Mouse (Mus musculus): Measurements from ENCODE around the gene Rnf181. TPM values are rescaled to one million over a fixed set of nuclear protein-coding genes. Genes with fewer than 3 reads are reported as not detected.

Rnf181 gene
- 103 and 106 TPM in 2 replicates for polyA plus RNA-seq (2014; fragmentation: Nextera tagmentation; extraction: Ambion mirVana)

- ATAC-seq (ENCODE audit: low FRiP score, low TSS enrichment) = no peak
- H3K4me2 ChIP-seq (replicated peaks; ENCODE audit: low read depth, low read length) = no peak within 1 kb of the TSS
- 72% methylated on average over 4 of the region's 4 CpGs for WGBS
- H3K9me3 ChIP-seq (ENCODE audit: control insufficient read depth, low read length) = no peaks in the 10 kb centered on the region
- H3K27me3 ChIP-seq (ENCODE audit: control insufficient read depth, insufficient read depth, low read length) = no peaks in the 10 kb centered on the region
- H3K36me3 ChIP-seq (ENCODE audit: control insufficient read depth, insufficient read depth, low read length) = no peaks in the 10 kb centered on the region
- H3K4me3 ChIP-seq (ENCODE audit: low read length) = no peak within 1 kb of the TSS
- H3K27ac ChIP-seq (ENCODE audit: low read depth, low read length) = no peak within 1 kb of the TSS
- H3K9ac ChIP-seq (ENCODE audit: low read depth, low read length) = no peak within 1 kb of the TSS
- 0 out of 2 replicates have a peak, but pooled peaks cover 4% of the 10 kb centered on the region for H3K4me1 ChIP-seq (ENCODE audit: control insufficient read depth, insufficient read depth, low read length)
These were observed at the start of gene Rnf181 for GRCm38 (mm10) chr6:72366844-72367443. TSS of gene Rnf181 (minus strand) at chr6:72366956.

GRCm38 (mm10) chr6:72415964-72416772, 49.4 kb upstream of the Rnf181 start:
- H3K4me3 ChIP-seq (ENCODE audit: low read length) = no peak overlapping the region
- WGBS = 82% methylated on average over 7 of the region's 7 CpGs

GRCm38 (mm10) chr6:72415181-72415580, 48.4 kb upstream of the Rnf181 start:
- no peak for ATAC-seq (ENCODE audit: low FRiP score, low TSS enrichment)
- Histone ChIP-seq H3K27ac (ENCODE audit: low read depth, low read length) (no peak overlapping the region), H3K9me3 (ENCODE audit: control insufficient read depth, low read length) (no peaks in the 10 kb centered on the region), H3K36me3 (ENCODE audit: control insufficient read depth, insufficient read depth, low read length) (peaks cover 22% of the 10 kb centered on the region), H3K4me3 (ENCODE audit: low read length) (peak overlapping the region; percentile 66), H3K4me1 (ENCODE audit: control insufficient read depth, insufficient read depth, low read length) (peaks cover 9% of the 10 kb centered on the region), H3K9ac (ENCODE audit: low read depth, low read length) (peak overlapping the region; percentile 78), H3K27me3 (ENCODE audit: control insufficient read depth, insufficient read depth, low read length) (no peaks in the 10 kb centered on the region), H3K4me2 (replicated peaks; ENCODE audit: low read depth, low read length) (peak overlapping the region; percentile 81)
- 86% methylated on average over 5 of the region's 5 CpGs for WGBS

More at GRCm38 (mm10) chr6:72415964-72416772, 49.4 kb upstream of the Rnf181 start:
- H3K4me2 ChIP-seq (replicated peaks; ENCODE audit: low read depth, low read length) = no peak overlapping the region
- no peak overlapping the region for H3K9ac ChIP-seq (ENCODE audit: low read depth, low read length)
- no peak for ATAC-seq (ENCODE audit: low FRiP score, low TSS enrichment)
- H3K36me3 ChIP-seq (ENCODE audit: control insufficient read depth, insufficient read depth, low read length) = peaks cover 30% of the 10 kb centered on the region
- H3K4me1 ChIP-seq (ENCODE audit: control insufficient read depth, insufficient read depth, low read length) = peaks cover 9% of the 10 kb centered on the region
- no peak overlapping the region for H3K27ac ChIP-seq (ENCODE audit: low read depth, low read length)
- no peaks in the 10 kb centered on the region for H3K9me3 ChIP-seq (ENCODE audit: control insufficient read depth, low read length)
- no peaks in the 10 kb centered on the region for H3K27me3 ChIP-seq (ENCODE audit: control insufficient read depth, insufficient read depth, low read length)

GRCm38 (mm10) chr6:72414076-72414756, 47.5 kb upstream of the Rnf181 start, which contains the start of gene Ggcx:
TSS of gene Ggcx (plus strand) at chr6:72414308.
- no peaks in the 10 kb centered on the region for H3K27me3 ChIP-seq (ENCODE audit: control insufficient read depth, insufficient read depth, low read length)
- peak within 1 kb of the TSS; percentile 78 for H3K9ac ChIP-seq (ENCODE audit: low read depth, low read length)
- H3K4me1 ChIP-seq (ENCODE audit: control insufficient read depth, insufficient read depth, low read length) = peaks cover 9% of the 10 kb centered on the region
- H3K36me3 ChIP-seq (ENCODE audit: control insufficient read depth, insufficient read depth, low read length) = peaks cover 16% of the 10 kb centered on the region
- H3K4me2 ChIP-seq (replicated peaks; ENCODE audit: low read depth, low read length) = peak within 1 kb of the TSS; percentile 81
- WGBS = 1% methylated on average over 33 of the region's 33 CpGs
- peak within 1 kb of the TSS; percentile 66 for H3K4me3 ChIP-seq (ENCODE audit: low read length)
- peak within 1 kb of the TSS; percentile 25 for H3K27ac ChIP-seq (ENCODE audit: low read depth, low read length)
- ATAC-seq (ENCODE audit: low FRiP score, low TSS enrichment) = peak; percentile 96
- no peaks in the 10 kb centered on the region for H3K9me3 ChIP-seq (ENCODE audit: control insufficient read depth, low read length)

GRCm38 (mm10) chr6:72410518-72410917, 43.8 kb upstream of the Rnf181 start:
- ATAC-seq (ENCODE audit: low FRiP score, low TSS enrichment) = no peak
- H3K9me3 ChIP-seq (ENCODE audit: control insufficient read depth, low read length) = no peaks in the 10 kb centered on the region
- H3K4me3 ChIP-seq (ENCODE audit: low read length) = no peak overlapping the region
- no peak overlapping the region for H3K4me2 ChIP-seq (replicated peaks; ENCODE audit: low read depth, low read length)
- H3K4me1 ChIP-seq (ENCODE audit: control insufficient read depth, insufficient read depth, low read length) = peaks cover 8% of the 10 kb centered on the region
- 86% methylated on average over 7 of the region's 7 CpGs for WGBS
- H3K36me3 ChIP-seq (ENCODE audit: control insufficient read depth, insufficient read depth, low read length) = no peaks in the 10 kb centered on the region
- H3K27ac ChIP-seq (ENCODE audit: low read depth, low read length) = no peak overlapping the region
- no peaks in the 10 kb centered on the region for H3K27me3 ChIP-seq (ENCODE audit: control insufficient read depth, insufficient read depth, low read length)
- no peak overlapping the region for H3K9ac ChIP-seq (ENCODE audit: low read depth, low read length)

- H3K36me3 ChIP-seq (ENCODE audit: control insufficient read depth, insufficient read depth, low read length) = no peaks in the 10 kb centered on the region
- ATAC-seq (ENCODE audit: low FRiP score, low TSS enrichment) = no peak
- H3K4me2 ChIP-seq (replicated peaks; ENCODE audit: low read depth, low read length) = no peak overlapping the region
- no peak overlapping the region for H3K4me3 ChIP-seq (ENCODE audit: low read length)
- WGBS = 48% methylated on average over 1 of the region's 1 CpGs
- no peak overlapping the region for H3K27ac ChIP-seq (ENCODE audit: low read depth, low read length)
- no peak overlapping the region for H3K9ac ChIP-seq (ENCODE audit: low read depth, low read length)
- no peaks in the 10 kb centered on the region for H3K27me3 ChIP-seq (ENCODE audit: control insufficient read depth, insufficient read depth, low read length)
- peaks cover 3% of the 10 kb centered on the region for H3K4me1 ChIP-seq (ENCODE audit: control insufficient read depth, insufficient read depth, low read length)
- H3K9me3 ChIP-seq (ENCODE audit: control insufficient read depth, low read length) = no peaks in the 10 kb centered on the region
These were observed 43.2 kb upstream of the Rnf181 start for GRCm38 (mm10) chr6:72410003-72410402.

GRCm38 (mm10) chr6:72409567-72409966, 42.8 kb upstream of the Rnf181 start:
- no peaks in the 10 kb centered on the region for H3K36me3 ChIP-seq (ENCODE audit: control insufficient read depth, insufficient read depth, low read length)
- no peak overlapping the region for H3K27ac ChIP-seq (ENCODE audit: low read depth, low read length)
- no peaks in the 10 kb centered on the region for H3K4me1 ChIP-seq (ENCODE audit: control insufficient read depth, insufficient read depth, low read length)
- 14% methylated on average over 3 of the region's 3 CpGs for WGBS
- no peak overlapping the region for H3K4me2 ChIP-seq (replicated peaks; ENCODE audit: low read depth, low read length)
- H3K4me3 ChIP-seq (ENCODE audit: low read length) = no peak overlapping the region
- H3K9ac ChIP-seq (ENCODE audit: low read depth, low read length) = no peak overlapping the region
- no peaks in the 10 kb centered on the region for H3K27me3 ChIP-seq (ENCODE audit: control insufficient read depth, insufficient read depth, low read length)
- no peak for ATAC-seq (ENCODE audit: low FRiP score, low TSS enrichment)
- no peaks in the 10 kb centered on the region for H3K9me3 ChIP-seq (ENCODE audit: control insufficient read depth, low read length)

- WGBS = 3% methylated on average over 5 of the region's 5 CpGs
- Histone ChIP-seq H3K9ac (ENCODE audit: low read depth, low read length) (no peak overlapping the region), H3K4me2 (replicated peaks; ENCODE audit: low read depth, low read length) (no peak overlapping the region), H3K27ac (ENCODE audit: low read depth, low read length) (no peak overlapping the region), H3K27me3 (ENCODE audit: control insufficient read depth, insufficient read depth, low read length) (no peaks in the 10 kb centered on the region), H3K9me3 (ENCODE audit: control insufficient read depth, low read length) (no peaks in the 10 kb centered on the region), H3K4me1 (ENCODE audit: control insufficient read depth, insufficient read depth, low read length) (no peaks in the 10 kb centered on the region), H3K4me3 (ENCODE audit: low read length) (no peak overlapping the region), H3K36me3 (ENCODE audit: control insufficient read depth, insufficient read depth, low read length) (no peaks in the 10 kb centered on the region)
- ATAC-seq (ENCODE audit: low FRiP score, low TSS enrichment) = peak; percentile 74
These were observed 40.4 kb upstream of the Rnf181 start for GRCm38 (mm10) chr6:72407119-72407518.
